Mouse (Mus musculus) liver, adult 2 months (tissue): ENCODE measurements around the gene Fgr.

Experiments
- CTCF ChIP-seq: fragments of 200-500 bp; IDR thresholded peaks from 2 replicates; pipeline ENCODE4 v1.5.1; 2011; ENCODE audit warnings: low read depth, low read length, control low read depth
- POLR2A ChIP-seq: fragments of 200-500 bp; IDR thresholded peaks from 2 replicates; pipeline ENCODE4 v1.6.1; 2011; ENCODE audit warnings: low read length, control low read depth; ENCODE audit not compliant: insufficient read depth; ENCODE audit errors: extremely low read depth

GRCm38 (mm10) chr4:132961866-132962265 is 12.0 kb upstream of the Fgr start:
- TF ChIP-seq CTCF (no peak), POLR2A (no peak)
